10 mouse cellular contexts compared by ENCODE assay signal in the genomic region with DNA sequence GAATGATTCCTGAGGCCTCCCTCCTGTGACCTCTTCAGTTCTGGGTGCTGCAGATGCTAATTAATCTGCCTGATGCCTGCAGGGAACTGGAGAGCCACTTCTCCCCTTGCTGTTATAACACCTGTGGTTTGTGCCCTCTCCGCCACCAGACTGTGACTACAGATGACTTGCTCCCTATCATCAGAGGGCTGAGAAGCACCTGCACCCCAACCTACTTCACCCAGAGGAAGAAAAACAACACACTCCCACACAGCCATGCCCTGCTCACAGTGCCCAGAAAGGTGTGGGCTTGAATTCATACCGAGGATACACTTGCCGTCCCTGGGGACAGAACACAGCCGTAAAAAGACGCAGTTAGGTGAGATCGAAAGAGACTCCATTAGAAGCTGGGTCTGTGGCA.
"Had no signal": no experiment of that assay in that cellular context is flagged by ENCODE, and none has a peak within 500 bp of the region (broad histone marks: within the 10 kb centered on the region; RNA-seq: fewer than 3 reads in every experiment).

No protein-coding gene starts in this region.

- H3K4me3 ChIP-seq: intestine, embryonic 15.5 days; layer of hippocampus, adult 2 months; limb, embryonic 13.5 days had no signal

- H3K27ac ChIP-seq: intestine, embryonic 15.5 days; layer of hippocampus, adult 2 months; limb, embryonic 13.5 days; liver, embryonic 14.5 days had no signal

- H3K9ac ChIP-seq: intestine, embryonic 15.5 days; limb, embryonic 13.5 days; liver, embryonic 14.5 days had no signal

- H3K27me3 ChIP-seq: intestine, embryonic 15.5 days; limb, embryonic 13.5 days had no signal

- H3K4me2 ChIP-seq: intestine, embryonic 15.5 days; limb, embryonic 13.5 days had no signal

- H3K9me3 ChIP-seq: intestine, embryonic 15.5 days; limb, embryonic 13.5 days had no signal

- DNase-seq: kidney, adult 18-20 months; kidney, postnatal 10 days; kidney, postnatal 4 days; left cerebral cortex, postnatal 4 days; lung, adult 18-20 months; midbrain, embryonic 14.5 days had no signal

- H3K36me3 ChIP-seq: intestine, embryonic 15.5 days; limb, embryonic 13.5 days had no signal
